Mouse (Mus musculus) adipocyte (in vitro differentiated cells): ENCODE measurements around the gene Vldlr.

Experiments
- DNase-seq: peaks from one replicate; pipeline ENCODE4 v3.0.0-alpha.2; 2016; ENCODE audit warnings: low spot score

Gene Vldlr

DNA sequence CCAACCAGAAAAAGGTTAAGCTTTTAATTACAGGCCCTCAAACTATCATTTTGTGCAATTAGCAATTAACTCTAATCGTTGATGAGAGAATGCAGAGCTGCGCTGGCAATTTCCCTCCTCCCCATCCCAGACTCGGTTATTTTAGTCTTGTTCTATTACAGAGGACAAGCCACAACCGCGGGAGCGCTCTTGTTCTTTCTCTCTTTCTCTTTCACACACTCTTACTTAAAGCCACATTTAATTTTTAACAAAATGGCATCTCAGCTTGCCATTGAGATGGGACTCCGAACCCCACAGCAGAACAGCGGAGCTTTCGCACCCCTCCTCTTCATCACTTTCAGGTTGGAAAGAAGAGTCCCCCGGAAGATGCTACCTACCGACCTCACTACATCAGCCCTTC lies at the start of gene Vldlr:
Gene Vldlr, plus strand, starts transcription at position 167 of the 400 bp plus-strand sequence.
- no peak for DNase-seq

DNA sequence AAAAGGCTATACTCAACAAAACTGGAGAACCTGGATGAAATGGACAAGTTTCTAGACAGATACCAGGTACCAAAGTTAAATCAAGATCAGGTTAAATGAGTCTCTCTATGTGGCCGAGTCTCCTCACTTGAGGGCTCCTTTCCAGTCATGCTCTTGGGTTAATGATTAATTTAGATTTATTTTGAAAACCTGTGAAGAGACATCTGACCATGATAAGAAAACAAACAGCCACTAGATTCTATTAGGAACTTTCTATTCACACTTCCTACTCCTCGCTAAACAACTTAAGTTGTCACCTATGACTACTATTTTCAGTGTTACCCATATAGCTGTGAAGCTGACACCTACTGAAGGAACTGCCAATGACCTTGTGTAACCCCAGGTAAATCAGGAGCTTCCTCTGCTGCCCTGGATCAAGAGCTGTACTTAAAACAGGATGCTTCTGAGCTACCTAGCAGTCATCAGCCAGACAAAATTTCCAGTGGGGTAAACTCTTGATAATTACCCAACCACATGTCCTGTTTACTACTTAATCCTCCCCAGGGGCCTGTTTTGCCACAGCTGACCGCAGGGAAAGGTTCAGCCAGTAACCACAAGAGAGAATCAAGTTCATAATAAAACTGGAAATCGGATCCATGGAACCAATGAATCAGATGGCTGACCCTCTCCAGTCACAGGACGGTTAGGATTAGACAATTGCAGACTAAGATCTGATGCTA lies 48.5 kb upstream of the Vldlr start:
- peak; percentile 47 for DNase-seq

DNA sequence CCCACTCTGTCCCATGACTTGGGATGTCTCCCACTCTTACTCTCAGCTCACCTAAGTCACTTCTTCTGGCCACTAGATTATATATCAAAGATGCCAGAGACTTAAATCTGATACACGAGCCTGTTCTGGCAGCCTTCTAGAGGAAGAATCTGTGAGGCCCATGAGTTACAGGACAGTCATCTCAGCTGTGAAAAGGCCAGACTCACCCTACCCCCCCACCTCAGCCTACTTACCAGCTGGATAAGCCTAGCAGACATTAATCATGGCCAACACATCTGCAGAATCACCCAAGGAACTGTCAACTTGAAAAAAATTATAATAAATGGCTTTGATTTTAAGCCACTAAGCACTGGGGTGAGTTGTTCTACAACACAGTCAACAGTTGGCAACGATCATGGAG lies 42.4 kb upstream of the Vldlr start:
- peak; percentile 73 for DNase-seq

DNA sequence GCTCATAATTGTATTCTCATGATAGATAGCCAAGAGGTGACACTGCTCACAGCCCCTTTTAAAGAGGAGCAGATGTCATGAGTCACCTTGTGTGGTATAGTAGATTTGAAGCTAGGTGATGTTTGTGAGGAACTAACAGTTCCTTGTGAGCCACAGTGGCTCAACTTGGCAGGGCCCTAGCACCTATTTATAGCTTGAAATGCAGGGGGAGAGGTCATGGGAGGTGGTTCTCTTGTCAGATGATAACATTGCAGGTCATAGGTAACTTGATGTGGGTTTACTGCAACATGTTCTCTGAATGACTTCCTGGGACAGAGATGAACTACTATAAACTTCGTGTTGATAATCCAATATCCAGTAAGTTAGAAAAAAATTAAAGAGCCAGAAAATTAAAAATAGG lies 40.7 kb upstream of the Vldlr start:
- peak; percentile 23 for DNase-seq

DNA sequence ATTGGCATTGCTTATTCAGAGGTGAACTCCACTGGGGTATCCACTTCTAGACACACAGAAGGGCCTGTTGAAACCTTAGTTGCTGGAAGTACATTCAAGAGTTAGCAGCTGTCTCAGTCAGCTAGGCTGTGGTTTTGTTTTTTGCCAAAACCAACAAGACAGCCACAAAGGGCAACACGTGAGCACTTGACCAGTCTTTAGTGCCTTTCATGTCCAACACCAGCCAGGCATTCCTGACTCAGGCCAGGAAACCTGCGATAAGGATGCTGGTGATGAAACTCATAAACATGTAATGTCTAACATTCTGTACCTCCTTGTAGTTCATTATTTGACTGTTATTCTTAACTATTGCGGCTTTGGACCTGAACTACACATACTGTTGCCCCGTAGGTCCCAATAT lies 39.7 kb upstream of the Vldlr start:
- DNase-seq: no peak

DNA sequence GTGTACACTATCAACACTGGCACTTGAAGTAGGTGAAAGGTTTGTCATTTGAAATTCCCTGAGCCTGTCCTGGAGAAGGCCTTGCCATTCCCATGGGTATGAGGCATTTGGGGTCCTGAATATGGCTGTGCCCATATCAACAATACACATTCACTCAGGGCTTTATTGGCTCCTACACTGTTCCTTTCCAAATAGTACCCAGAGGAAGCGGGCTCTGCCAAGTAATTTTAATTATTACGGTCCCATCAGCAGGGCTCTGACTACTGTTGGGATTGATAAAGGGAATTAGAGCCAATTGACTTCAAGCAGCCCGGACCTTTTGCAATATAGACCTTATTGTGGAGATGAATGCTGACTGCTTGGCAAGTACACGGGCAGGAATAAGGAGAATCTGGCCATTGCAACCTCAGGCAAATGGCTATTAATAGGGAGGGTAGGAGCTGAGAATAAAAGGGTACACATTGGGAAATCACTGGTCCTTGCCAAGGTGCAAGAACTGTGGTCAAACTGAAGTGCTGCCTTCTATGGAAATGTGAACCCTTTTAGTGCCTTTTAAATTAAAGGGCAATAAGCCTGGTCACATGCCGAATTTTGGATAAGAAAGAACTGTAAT lies 38.0 kb upstream of the Vldlr start:
- DNase-seq: no peak

DNA sequence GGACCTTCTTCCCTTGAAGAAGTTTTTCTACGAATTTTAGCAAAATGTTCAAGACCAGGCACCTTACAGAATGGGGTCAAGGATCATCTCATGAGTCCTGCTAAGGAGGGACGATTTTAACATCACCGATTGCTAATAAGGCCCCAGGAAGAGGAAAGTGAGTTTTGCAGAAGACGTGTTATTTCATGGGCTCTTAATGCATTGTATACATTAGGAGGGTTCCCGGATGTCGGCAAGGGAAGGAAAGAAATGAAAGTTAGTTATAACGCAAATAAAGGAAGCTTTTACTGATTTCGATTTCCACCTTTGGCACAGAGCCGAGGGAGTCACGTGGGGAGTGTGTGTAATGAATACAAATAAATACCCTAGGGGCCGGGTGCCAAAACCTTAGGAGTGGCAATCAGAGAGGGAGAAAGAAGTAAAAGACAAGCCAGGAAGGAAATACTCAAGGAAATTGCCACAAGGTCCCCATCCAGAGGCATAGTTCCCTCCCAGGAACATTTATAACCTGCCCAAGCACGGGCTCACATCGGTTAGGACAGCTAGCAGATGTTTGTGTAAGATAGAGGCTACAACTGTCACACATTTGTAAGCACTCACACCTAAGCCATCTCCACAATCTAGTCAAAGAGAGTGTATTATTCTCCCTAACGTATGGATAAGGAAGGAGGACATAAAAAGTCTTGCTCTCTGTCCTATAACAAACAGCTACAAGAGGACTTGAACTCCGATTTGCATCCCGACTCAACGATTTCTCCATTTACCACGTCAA lies 35.7 kb upstream of the Vldlr start:
- DNase-seq: no peak

DNA sequence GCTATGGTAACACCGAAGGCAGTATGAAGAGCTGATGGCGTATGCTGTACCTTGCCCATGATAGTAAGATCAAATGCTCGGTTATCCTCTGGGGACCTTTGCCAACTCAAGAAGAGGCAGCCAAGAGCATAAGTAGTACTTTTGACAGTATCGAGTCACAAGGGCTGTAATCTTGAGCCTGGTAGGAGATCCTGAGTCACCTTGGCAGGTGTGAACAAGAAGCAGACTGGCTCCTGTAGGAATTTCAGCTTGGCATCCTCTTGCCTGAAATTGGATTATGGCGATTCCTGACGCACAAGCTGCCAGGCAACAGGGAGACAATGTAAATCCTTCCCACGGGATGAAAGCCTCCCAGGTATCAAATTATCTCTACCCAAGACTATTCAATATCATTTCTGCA lies 32.8 kb upstream of the Vldlr start:
- DNase-seq: no peak

DNA sequence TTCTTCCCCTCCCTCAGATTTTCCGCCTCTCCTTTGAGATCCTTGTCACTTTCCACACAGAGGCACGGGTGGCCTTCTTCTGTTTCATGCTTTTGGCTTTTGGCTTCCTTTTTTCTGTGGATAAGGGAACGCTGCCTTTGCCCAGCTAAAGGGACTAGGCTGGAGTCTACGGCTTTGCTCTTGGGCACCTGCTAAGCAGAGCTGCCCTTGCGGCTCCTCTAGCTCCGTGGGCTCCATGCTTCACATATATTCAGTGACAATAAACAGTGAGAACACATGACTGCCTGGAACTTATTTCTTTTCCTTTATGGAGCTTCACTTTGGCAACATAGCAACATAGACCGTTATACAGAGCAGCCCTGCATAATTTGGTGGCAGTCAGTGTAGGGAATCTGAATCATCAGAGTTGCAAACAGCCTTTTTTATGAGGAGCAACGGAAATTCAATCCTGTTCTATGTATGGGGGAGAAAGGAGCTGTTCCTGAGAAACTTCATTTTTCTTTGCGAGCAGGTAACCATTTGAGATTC lies 12.5 kb upstream of the Vldlr start:
- no peak for DNase-seq

DNA sequence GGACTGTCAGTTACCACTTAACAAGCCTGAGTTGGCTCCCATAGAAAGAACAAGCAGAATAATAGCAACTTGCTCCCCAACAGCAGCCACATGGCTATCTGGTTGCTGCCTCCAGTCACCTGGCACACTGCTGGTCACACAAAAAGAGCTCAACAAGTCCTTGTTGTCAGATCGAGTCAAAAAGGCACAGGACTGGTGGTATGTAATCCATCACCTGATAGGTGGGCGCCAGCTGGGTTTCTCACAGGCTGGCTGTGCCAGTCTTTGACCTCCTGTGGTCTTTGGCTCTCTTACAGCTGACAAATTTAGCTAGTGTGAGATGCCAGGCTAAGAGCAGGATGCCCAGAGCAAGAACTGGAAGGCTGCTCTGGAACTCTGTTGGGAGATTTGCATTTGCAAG lies 5.3 kb upstream of the Vldlr start:
- no peak for DNase-seq

DNA sequence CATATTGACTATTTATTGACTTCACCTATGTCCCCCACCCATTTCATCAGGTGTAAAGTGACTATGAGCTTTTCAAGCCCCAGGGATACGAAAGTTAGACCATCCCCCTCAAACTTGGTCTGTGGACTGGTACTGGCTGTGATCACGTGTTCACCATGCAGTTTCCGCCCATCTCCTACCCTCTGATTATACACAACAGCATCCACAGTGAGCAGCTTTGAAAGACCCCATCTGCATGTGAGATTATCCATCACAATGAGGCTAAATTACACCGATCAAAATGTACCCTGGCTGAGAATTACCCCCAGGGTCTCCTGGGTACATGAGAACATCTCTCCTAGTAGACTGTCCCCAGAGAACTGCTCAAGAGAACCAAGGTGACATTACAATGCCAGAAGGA lies 688 bp upstream of the Vldlr start:
- DNase-seq: no peak

DNA sequence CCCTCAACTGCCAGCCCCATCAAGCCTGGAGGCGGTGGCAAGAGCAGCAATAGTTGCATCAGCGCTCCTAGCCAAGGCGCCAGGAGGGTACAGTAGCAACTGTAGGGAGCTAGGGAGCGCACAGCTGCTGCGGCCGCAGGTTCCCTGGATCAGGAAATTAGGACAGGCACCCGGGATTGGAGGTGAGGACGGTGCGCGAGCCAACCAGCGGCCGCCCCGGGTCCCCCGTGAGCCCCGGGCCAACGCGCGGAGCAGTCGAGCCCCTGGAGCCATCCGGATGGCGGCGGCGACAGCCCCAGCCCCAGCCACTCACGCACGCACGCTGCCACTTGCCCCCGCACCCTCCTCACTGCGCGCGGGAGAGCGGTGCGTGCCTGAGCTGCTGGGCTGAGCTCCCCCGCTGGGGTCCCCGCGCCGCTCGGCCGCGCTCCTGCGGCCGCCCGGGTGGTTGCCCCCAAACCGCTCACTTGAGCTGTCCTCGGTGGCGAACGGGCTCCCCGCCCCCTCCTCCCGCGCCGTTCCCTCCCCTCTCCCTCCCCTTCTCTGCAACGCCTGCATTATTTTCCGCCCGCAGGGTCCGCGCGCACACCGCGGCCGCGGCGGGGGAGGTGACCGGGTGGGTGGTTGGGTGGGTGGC lies 601 bp downstream of the Vldlr start:
- no peak for DNase-seq

DNA sequence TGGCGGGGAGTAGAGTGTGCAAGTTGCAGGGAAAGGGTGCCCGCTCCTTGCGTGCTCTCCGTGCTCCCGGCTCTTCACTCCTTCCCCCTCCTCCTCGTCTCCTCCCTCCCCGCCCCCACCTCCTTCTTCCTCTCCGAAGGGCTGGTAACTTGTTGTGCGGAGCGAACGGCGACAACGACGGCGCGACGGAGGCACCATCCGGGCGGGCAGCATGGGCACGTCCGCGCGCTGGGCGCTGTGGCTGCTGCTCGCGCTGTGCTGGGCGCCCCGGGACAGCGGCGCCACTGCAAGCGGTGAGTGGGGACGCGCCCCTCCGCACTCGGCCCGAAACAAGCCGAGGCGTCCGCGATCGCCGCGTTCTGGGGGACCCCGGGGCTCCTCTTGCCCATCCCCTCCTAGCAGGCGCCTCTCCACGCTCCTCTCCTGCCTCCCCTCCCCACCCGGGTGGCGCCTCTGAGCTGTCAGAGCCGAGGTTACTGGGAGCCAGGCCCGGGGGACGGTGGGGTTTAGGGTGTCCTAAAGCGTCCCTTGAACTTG lies 1.2 kb downstream of the Vldlr start:
- DNase-seq: no peak

DNA sequence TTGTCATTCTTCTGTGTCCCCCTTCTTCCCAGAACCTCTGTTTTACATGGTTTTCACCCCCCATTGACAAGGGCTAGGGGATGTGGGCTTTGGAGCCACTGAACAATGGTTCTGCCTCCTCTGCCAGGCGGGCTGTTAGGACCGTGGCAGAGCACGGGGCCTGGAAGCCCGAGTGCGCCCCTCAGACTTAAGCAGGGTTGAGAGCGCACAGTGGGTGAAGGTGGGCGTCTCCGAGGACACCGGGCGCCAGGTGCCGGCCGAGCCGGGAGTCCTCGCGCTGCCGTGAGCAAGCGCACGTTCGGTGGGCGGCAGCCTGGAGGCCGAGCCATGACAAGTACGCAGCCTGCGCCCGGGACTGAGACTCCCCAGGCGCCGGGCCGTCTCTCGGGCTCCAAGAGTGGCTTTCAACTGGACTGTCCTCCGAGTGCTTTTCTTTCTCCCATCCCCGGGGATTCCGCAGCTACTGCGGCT lies 1.7 kb downstream of the Vldlr start:
- no peak for DNase-seq

DNA sequence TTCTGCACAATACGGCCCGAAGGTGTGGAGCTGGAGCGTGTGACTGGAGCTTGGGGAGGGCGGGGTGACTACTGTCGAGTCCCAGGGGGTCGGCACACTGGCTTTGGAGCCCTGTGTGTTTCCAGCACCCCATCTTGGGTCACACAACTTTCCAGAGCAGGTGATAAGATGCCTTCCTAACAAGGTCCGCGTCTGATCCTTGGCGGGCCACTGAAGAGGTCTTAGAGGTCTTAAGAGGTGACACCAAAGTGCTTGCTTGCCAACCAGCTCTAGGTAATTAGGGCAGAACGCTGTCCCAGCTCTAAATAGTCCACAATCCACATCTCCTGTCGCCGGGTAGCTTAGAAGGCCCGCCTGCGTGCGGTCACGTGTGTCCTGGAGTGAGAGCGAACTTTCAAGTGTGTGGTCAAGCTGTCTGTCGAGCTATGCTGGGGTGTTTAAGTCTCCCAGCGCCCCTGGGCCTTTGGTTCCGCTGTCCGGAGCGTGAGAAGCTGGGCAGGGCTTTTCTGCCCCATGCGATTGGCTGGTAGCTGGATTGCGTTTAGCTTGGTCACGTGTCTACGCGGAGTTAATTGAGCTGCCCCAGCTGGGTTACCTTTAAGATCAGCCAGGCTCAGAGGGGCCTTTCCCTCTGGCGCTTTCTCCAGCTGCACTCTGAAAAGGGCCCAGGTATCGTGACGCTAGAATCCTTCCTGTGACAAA lies 2.4 kb downstream of the Vldlr start:
- no peak for DNase-seq

DNA sequence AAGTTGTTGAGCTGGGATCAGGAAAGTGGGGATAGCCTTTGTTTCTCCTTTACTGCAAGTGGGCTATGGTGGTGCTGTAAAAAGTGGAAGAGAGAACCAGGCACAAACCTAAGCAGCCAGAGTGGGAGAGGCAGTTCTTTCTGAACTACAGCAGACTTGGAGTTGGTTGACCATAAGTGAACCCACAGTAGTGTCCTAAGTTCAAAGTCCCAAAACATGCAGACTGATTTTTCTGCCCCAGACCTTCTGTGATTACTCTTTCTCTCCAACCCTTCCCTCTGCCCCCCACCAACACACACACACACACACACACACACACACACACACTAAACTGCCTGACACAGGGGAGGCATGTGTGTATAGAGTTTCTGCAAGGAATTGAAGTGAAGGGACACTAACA lies 3.3 kb downstream of the Vldlr start:
- DNase-seq: no peak

DNA sequence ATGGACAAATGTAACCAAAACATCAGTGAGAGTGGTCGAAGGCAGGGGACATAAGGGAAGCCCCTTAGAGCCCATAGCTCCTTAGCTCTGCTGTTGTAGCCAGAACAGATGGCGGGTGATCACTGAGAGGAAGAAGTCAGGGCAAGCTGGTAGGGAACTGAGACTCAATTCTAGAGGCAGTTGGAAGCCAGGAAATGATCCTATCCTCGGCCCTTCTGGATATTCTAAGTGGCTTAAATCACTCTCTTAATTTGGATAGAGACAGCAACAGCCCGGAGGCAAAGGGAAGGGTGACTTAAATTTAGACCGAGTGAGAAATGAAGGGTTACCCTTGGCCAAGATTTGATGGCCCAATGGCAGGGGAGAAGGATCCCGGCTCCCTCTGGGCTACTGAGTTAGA lies 6.8 kb downstream of the Vldlr start:
- peak; percentile 52 for DNase-seq

DNA sequence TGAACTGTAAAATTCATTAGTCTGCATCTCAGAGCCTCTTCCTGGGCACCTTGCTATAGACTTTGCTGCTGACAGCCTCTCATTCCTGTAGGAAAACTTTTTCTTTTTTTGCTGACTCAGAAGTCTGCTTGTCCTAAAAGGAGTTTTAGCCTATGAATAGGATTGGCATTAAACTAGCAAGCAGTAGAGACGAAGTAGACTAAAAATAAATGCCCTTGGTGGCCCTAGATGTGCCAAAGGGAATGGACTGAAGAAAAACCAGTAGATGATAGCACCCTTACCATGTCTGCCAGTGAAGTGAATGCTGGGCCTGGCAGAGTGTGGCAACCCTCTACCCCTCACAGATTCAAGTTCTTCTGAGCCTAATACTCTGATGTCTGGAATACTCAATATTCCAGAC lies 8.1 kb downstream of the Vldlr start:
- DNase-seq: peak; percentile 61

DNA sequence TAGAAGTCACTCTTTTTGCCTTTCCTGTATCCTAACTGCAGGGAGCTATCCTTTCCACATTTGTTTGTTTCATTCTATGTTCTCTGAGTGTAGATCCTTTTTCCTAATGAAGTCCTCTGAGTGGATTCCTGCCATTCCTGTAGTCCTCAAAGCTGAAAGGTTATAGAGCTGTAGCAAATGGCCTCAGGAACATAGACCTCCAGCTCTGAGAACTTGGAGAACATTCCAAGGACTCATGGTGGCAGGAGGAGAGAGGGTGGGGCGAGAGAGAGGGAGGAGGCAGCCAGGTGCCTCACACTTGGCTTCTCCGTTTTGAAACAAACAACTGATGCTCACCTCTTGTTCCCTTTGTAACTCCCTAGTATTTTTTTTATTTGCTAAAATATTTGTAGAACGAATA lies 10.3 kb downstream of the Vldlr start:
- DNase-seq: no peak

DNA sequence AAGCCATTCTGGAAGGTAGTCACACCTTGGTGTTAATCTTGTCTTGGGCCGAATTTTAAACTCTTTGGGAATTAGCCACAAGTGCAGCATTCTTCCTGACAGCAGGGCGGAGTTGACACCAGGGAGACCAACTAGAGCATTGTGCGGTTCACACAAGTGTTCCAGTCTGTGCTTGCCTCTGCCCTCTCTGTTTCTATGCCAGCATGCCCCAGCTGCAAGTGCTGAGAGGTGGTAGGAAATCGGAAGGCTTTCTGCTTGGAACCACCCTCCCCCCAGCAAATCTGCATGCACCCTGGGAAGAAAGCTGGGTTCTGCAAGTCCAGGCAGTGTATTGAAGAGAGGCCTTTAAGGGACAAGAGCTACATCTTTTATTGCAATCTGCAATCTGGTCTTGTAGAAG lies 10.8 kb downstream of the Vldlr start:
- peak; percentile 15 for DNase-seq

DNA sequence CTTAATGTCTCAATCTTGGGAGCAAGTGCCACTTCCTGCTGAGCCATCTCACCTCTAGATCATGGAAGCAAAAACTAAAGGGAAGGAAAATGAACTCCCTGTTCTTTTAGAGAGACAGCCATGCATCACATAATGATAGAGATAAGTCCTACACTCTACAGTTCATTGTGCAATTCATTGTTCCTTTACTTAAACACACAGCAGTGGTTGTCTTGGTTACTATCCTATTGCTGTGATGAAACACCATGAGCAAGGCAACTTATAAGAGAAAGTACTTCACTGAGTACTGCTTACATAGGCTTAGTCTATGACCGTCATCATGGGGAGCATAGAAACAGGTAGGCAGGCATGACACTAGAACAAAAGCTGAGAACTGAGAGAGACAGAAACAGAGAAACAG lies 12.0 kb downstream of the Vldlr start:
- no peak for DNase-seq

DNA sequence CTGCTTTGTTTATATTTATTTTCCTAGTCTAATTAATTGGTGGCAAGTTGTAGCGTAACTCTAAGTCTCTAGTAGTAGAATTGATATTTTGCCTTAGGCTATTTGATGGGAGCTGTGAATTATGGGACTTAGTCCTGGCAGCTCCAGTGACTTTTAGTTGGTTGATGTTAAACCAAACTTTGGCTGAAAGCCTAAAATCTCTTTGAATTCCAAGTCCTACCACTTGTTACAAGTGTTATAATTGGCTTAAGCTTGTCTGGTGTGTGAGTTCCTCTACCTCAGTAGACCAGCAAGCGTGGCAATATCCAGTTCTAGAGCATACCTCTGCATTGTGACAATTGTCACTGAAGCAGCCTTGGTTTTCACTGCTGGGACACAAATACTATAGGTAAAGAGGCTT lies 17.1 kb downstream of the Vldlr start:
- no peak for DNase-seq
